Mouse (Mus musculus) heart, postnatal 10 days (tissue): ENCODE measurements around the gene Nfib. TPM values are rescaled to one million over a fixed set of nuclear protein-coding genes. Genes with fewer than 3 reads are reported as not detected.

Source experiments
- DNase-seq, 2 experiments: peaks; one replicate each; pipeline ENCODE4 v3.0.0; 2021
- intact Hi-C: fragments of 180-260 bp; cut with DNase I; formaldehyde crosslinking; loops from one replicate; pipeline ENCODE4 v1.15.1; 2025
- total RNA-seq, 2 experiments: library from RNA; stranded (reverse); gene quantifications; 2 replicates each; pipeline ENCODE4 v1.2.3; 2021

The Nfib gene
- total RNA-seq, 2 experiments from 2014 or later: 177 to 181 TPM

DNA sequence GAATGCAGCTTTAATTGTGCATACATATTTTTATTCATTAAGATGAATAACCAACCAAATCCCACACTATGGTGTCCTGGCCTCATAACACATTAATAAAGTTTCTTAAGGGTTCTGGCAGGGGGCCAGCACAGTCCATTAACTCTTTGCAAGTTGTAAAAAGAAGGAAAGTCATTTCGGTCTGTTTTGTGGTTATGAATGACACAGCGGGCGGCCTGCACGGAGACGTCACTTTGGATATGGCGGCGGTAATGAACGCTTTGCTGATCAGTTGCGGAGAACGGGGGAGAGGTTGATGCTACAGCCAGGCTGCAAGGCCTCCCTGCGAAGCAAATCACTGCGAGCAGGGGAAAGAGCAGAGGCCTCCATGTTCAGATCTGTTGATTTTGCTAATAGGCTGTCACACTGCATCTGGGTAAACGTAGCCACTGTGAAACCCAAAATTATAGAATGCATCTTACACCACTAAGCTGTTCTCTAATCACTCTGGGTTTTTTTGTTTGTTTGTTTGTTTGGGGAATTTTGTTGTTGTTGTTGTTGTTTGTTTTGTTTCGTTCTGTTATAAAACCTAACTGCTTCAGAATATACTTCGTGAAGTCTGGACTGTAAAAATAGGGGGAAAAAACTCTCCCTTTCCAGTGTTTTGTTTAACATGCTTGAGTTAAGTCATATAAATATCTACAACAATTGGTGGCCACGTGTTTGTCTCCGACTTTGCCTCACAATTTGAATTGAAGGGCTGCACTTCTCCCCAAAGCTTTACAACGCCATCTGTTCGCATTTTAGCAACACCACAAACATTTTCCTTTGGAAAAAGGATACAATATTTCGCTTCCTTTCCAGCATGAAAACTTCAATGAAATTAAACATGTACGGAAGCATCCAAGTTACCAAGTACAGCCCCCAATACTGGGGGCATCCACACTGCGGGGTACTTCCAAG, 296.8 kb downstream of the Nfib start:
- intact Hi-C loops: no loop called here
- no peak for DNase-seq

DNA sequence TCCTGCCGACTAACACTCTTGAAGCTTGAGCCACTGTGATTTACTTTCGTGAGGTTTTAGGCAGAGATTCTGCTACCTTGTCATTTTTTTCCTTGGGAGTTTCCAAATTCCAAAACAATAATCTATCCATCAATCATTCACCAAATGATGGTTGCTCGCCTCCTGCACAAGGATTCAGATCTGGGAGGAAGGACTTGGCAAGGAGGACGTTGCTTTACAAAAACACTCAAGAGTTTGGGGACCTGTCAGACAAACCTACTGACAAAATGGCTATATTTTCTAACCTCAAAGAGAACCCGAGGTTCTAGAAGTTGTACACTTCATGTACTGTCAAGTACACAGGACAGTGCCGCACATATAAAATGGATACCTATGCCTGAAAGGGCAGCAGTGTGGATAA, 299.0 kb downstream of the Nfib start:
- no peak for DNase-seq
- intact Hi-C loops: no loop called here

DNA sequence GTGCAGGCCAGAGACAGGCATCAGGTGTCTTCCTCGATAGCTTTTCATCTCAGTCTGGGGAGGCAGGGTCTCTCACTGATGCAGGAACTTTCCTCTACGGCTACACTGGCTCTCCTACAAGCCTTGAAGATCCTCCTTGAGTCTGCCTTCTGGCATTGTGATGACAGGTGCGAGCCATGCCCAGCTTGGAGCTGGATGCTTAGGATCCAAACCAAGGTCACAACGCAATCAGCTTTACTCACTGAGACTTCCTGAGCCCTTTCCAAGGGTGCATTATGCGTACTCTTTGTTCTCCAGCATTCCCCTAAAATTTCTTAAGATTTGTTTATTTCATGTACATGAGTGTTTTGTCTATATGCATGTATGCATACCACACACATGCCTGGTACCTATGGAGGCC, 299.8 kb downstream of the Nfib start:
- DNase-seq: no peak
- intact Hi-C loops: no loop called here

DNA sequence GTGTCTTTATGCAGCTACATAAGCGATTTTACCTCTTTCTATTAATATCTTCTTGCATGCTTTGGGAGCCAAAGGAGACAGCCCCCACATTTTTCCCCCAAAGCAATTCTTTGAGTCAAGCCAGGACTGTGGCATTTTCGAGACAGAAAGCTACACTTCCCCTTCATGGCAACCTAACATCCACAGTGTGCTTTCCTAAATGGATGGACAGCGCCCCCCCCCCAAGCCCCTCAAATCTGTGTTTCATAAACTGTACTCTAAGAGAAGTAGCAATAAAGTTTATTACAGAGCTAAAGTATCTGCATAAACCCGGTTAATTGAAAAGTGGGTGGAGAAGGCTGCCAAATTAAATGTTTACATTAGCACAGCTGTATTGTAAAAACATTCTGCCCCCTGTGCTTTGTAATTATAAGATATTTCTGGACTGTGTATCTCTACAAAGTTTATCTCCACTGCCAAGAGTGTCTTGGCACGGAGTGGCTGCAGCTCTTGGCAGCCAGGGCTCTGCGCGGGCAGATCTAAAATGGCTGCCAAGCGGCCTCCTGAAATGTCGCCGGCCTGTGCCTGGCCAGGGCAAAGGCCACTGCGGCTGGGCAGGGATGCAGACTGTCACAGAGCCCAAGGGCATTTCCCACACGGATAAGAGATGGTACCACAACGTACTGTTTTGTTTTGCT, 301.4 kb downstream of the Nfib start:
- peak; percentile 82 to 88 for DNase-seq
- intact Hi-C loops: loop anchor here (5.0 kb wide), 1 partner anchor 98 kb away; no protein-coding TSS in a partner anchor

DNA sequence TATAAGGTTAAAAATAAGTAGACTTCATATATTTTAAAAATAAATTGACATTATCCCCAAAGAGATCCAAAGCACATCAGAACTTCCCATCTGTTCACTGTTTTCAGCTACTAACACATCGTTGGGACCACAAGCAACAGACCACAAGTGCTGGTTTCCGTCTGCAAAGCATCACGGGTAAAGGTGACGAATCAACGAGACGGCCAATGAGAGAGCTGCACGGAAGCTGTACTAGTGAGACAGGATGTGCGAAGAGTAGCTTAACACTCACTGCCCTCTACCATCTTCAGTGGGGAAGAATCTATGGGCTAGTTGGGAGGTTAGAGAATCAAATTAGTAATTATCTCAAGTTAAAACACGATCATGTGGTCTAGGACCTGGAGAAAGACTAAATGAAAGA, 302.9 kb downstream of the Nfib start:
- intact Hi-C loops: loop anchor here (5.0 kb wide), 1 partner anchor 100 kb away; no protein-coding TSS in a partner anchor
- DNase-seq: no peak

DNA sequence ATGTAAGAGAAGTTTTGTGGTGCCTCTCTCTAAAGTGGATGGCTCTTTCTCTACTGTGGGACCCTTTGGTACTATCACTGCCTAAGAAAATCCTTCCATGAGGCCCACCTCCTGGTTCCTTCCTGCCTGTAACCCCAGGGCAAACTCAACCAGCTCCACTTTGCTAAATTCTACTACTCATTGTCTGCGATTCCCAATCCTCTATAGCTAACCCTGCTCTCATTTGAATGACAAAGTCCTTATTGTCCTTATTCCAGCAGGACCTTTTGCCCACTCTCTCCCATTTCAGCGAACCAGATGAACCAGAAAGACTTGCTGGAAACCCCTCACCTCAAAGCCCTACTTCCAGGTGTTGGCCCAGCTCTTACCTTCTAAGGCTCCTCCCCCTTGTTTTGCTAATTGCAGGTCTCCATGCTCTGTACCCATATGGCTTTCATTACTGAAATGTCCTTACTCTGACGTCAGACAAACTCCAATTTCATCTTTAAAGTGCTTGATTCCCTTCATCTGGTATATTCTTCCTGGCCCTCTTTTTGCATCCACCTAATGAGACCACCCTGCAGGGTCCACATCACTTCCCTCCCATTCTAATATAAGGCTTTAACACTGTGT, 304.0 kb downstream of the Nfib start:
- intact Hi-C loops: loop anchor here (5.0 kb wide), 1 partner anchor 101 kb away; no protein-coding TSS in a partner anchor
- no peak for DNase-seq

GRCm38 (mm10) chr4:82400536-82400935, 305.0 kb downstream of the Nfib start:
- DNase-seq: peak; percentile 45 to 54

GRCm38 (mm10) chr4:82399406-82400380, 305.9 kb downstream of the Nfib start:
- intact Hi-C loops: loop anchor here (5.0 kb wide), 1 partner anchor 103 kb away; no protein-coding TSS in a partner anchor
- peak; percentile 86 to 88 for DNase-seq

More at GRCm38 (mm10) chr4:82400536-82400935, 305.0 kb downstream of the Nfib start:
- intact Hi-C loops: loop anchor here (5.0 kb wide), 1 partner anchor 102 kb away; no protein-coding TSS in a partner anchor

DNA sequence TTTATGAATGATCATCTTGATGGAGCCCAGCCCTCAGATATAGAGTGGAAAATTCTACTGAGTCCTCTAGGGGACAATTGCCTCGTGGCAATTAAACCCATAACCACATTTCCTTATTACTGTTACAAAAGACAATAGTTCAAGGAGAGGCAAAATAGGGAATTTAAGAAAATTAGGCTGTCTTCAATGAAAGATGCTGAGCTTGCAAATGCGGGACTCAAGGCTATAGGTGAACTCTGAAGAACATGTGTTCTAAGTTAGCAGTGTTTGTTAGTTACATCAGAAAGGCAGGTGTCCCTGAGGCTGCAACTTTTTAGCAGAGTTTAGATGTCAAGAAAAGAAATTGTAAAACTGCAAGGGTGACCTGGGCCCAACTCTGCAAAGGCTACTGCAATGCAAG, 307.3 kb downstream of the Nfib start:
- intact Hi-C loops: no loop called here
- DNase-seq: no peak

- DNase-seq: no peak
- intact Hi-C loops: no loop called here
These were observed 308.7 kb downstream of the Nfib start for GRCm38 (mm10) chr4:82396805-82397204.

GRCm38 (mm10) chr4:82396003-82396402, 309.5 kb downstream of the Nfib start:
- intact Hi-C loops: no loop called here
- DNase-seq: no peak

- intact Hi-C loops: no loop called here
- DNase-seq: no peak
These were observed 311.2 kb downstream of the Nfib start for GRCm38 (mm10) chr4:82394346-82394745.

GRCm38 (mm10) chr4:82393021-82393420, 312.5 kb downstream of the Nfib start:
- no peak for DNase-seq
- intact Hi-C loops: no loop called here

- DNase-seq: no peak
- intact Hi-C loops: no loop called here
These were observed 313.1 kb downstream of the Nfib start for GRCm38 (mm10) chr4:82392496-82392895.

GRCm38 (mm10) chr4:82391726-82392472, 313.7 kb downstream of the Nfib start:
- no peak for DNase-seq
- intact Hi-C loops: no loop called here

DNA sequence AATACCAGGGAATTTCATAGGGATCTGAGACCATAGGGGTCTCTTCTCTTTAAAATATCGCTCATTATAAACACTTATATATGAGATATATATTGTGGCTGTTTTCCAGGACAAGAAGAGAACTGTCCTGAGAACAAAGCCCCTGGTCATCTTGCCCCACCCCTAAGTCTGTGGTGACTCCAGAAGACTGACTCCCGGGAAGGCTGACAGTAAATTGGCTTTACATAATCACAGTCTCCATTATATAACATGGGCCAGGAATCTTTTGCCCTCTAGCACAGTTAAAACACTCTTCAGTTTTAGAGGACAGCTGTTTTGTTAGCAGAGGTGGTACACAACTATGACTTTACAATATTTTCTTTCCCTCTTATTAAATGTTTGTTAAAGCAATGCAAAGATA, 315.0 kb downstream of the Nfib start:
- intact Hi-C loops: no loop called here
- no peak for DNase-seq

DNA sequence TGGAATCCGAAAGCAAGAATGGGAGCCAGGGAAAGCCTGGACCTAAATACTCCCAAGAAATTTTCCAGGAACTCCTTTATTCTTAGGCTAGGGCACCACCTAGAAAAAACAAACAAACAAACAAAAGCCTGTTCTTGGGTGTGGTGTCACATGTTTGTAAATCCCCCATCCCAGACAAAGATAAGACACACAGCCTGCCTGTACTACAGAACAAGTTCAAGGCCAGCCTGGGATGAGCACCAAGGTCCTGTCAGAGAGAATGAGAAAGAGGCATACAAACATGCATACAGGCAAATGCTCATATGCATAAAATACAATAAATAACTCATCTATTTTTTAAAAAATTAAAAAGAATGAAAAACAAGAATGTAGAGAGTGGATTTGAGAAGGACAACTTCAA, 315.7 kb downstream of the Nfib start:
- intact Hi-C loops: no loop called here
- DNase-seq: no peak

- intact Hi-C loops: no loop called here
- no peak for DNase-seq
These were observed 317.9 kb downstream of the Nfib start for GRCm38 (mm10) chr4:82387620-82388019.
